Mouse (Mus musculus): Measurements from ENCODE around the gene Kmt5b. TPM values are rescaled to one million over a fixed set of nuclear protein-coding genes. Genes with fewer than 3 reads are reported as not detected.

Kmt5b gene
- total RNA-seq, 2 experiments from 2014 or later, result 20.8 to 22.5 TPM

GRCm38 (mm10) chr19:3862713-3863112, 95.5 kb downstream of the Kmt5b start:
- intact Hi-C loops (cut with DNase I), result no loop called here
- DNase-seq, result no peak

- intact Hi-C loops (cut with DNase I), result no loop called here
- DNase-seq, result no peak
These were observed 97.7 kb downstream of the Kmt5b start for GRCm38 (mm10) chr19:3864960-3865359.

Other genes starting within 250 kb of the Kmt5b start
- 10 to 100 TPM; 50.0 to 55.7 TPM for gene Ppp6r3, start 191.7 kb upstream of the Kmt5b start, total RNA-seq (2021)
- 10 to 100 TPM; 21.9 to 22.9 TPM for gene Lrp5, start 80.9 kb upstream of the Kmt5b start, total RNA-seq (2021)
- gene 1810055G02Rik, start 59.1 kb upstream of the Kmt5b start, total RNA-seq (2021), result 10 to 100 TPM; 10.6 to 11.1 TPM
- 1 to 10 TPM; 1.4 to 2.4 TPM for gene Chka, start 84.4 kb downstream of the Kmt5b start, total RNA-seq (2021)
- gene Tcirg1, start 139.7 kb downstream of the Kmt5b start, total RNA-seq (2021), result 1 to 10 TPM; 4.8 to 5.9 TPM
- 100 to 1,000 TPM; 242 to 273 TPM for gene Ndufs8, start 145.4 kb downstream of the Kmt5b start, total RNA-seq (2021)
- gene Aldh3b1, start 162.4 kb downstream of the Kmt5b start, total RNA-seq (2021), result 1 to 10 TPM in 1 of 2 experiments, under 1 TPM in 1; 0.92 to 1.6 TPM
- 1 to 10 TPM; 5.1 to 7.7 TPM for gene Unc93b1, start 167.8 kb downstream of the Kmt5b start, total RNA-seq (2021)
- gene Aldh3b3, start 191.2 kb downstream of the Kmt5b start, total RNA-seq (2021), result not detected
- gene Aldh3b2, start 204.9 kb downstream of the Kmt5b start, total RNA-seq (2021), result under 1 TPM; 0.20 to 0.23 TPM
- gene Acy3, start 219.1 kb downstream of the Kmt5b start, total RNA-seq (2021), result 1 to 10 TPM; 2.0 to 3.2 TPM
- gene Tbx10, start 225.3 kb downstream of the Kmt5b start, total RNA-seq (2021), result not detected
- 10 to 100 TPM; 22.5 to 23.0 TPM for gene Nudt8, start 233.2 kb downstream of the Kmt5b start, total RNA-seq (2021)
- under 1 TPM; 0.13 to 0.20 TPM for gene Gm49405, start 233.2 kb downstream of the Kmt5b start, total RNA-seq (2021)
- gene Doc2g, start 235.9 kb downstream of the Kmt5b start, total RNA-seq (2021), result under 1 TPM; 0.79 to 0.82 TPM
- 100 to 1,000 TPM; 417 to 445 TPM for gene Ndufv1, start 245.4 kb downstream of the Kmt5b start, total RNA-seq (2021)